Mouse (Mus musculus): ENCODE data around the gene Igf1r. TPM values are rescaled to one million over a fixed set of nuclear protein-coding genes. Genes with fewer than 3 reads are reported as not detected.

Gene Igf1r
- polyA plus RNA-seq, 1 experiment from 2014 or later: 15.9 TPM

- 19% methylated on average over 10 of the region's 10 CpGs for WGBS
- Histone ChIP-seq H3K9me3 (ENCODE audit: low read length) (no peaks in the 10 kb centered on the region), H3K27ac (ENCODE audit: low read length) (peak overlapping the region; percentile 32; the same call in 1 of the 2 replicates), H3K4me2 (replicated peaks; ENCODE audit: low read depth, low read length) (peak overlapping the region; percentile 96), H3K4me1 (ENCODE audit: insufficient read depth, low read depth, low read length) (peaks cover 14% of the 10 kb centered on the region), H3K36me3 (ENCODE audit: insufficient read depth, low read length) (no peaks in the 10 kb centered on the region), H3K9ac (replicated peaks; ENCODE audit: low read depth) (peak overlapping the region; percentile 93; the same call in 1 of the 2 replicates), H3K27me3 (replicated peaks; ENCODE audit: insufficient read depth, low read length) (no peaks in the 10 kb centered on the region), H3K4me3 (ENCODE audit: low read depth, low read length) (peak overlapping the region; percentile 89)
- TF ChIP-seq CTCF (IDR thresholded peaks at IDR 0.05) (no peak), EP300 (IDR thresholded peaks at IDR 0.05) (no peak)
- ATAC-seq (no peak), DNase-seq (ENCODE audit: low spot score) (no peak)
These were observed 2.1 kb downstream of the Igf1r start for GRCm38 (mm10) chr7:67954591-67955185.

GRCm38 (mm10) chr7:67955276-67955675 lies 2.6 kb downstream of the Igf1r start:
- Histone ChIP-seq H3K4me1 (ENCODE audit: insufficient read depth, low read depth, low read length) (peaks cover 14% of the 10 kb centered on the region), H3K27me3 (replicated peaks; ENCODE audit: insufficient read depth, low read length) (no peaks in the 10 kb centered on the region), H3K27ac (ENCODE audit: low read length) (no peak overlapping the region), H3K9me3 (ENCODE audit: low read length) (no peaks in the 10 kb centered on the region), H3K36me3 (ENCODE audit: insufficient read depth, low read length) (no peaks in the 10 kb centered on the region), H3K4me2 (replicated peaks; ENCODE audit: low read depth, low read length) (peak overlapping the region; percentile 96), H3K9ac (replicated peaks; ENCODE audit: low read depth) (no peak overlapping the region), H3K4me3 (ENCODE audit: low read depth, low read length) (peak overlapping the region; percentile 89; the same call in 1 of the 2 replicates)
- 26% methylated on average over 5 of the region's 5 CpGs for WGBS
- DNase-seq (ENCODE audit: low spot score): no peak
- TF ChIP-seq CTCF (IDR thresholded peaks at IDR 0.05) (no peak), EP300 (IDR thresholded peaks at IDR 0.05) (no peak)
- ATAC-seq: no peak

- Histone ChIP-seq H3K9me3 (ENCODE audit: low read length) (no peaks in the 10 kb centered on the region), H3K27ac (ENCODE audit: low read length) (no peak overlapping the region), H3K9ac (replicated peaks; ENCODE audit: low read depth) (no peak overlapping the region), H3K4me2 (replicated peaks; ENCODE audit: low read depth, low read length) (peak overlapping the region; percentile 17; the same call in 1 of the 2 replicates), H3K36me3 (ENCODE audit: insufficient read depth, low read length) (no peaks in the 10 kb centered on the region), H3K4me3 (ENCODE audit: low read depth, low read length) (no peak overlapping the region), H3K27me3 (replicated peaks; ENCODE audit: insufficient read depth, low read length) (no peaks in the 10 kb centered on the region), H3K4me1 (ENCODE audit: insufficient read depth, low read depth, low read length) (peaks cover 14% of the 10 kb centered on the region)
- DNase-seq (ENCODE audit: low spot score) (no peak), ATAC-seq (no peak)
- 42% methylated on average over 6 of the region's 6 CpGs for WGBS
- TF ChIP-seq CTCF (IDR thresholded peaks at IDR 0.05) (no peak), EP300 (IDR thresholded peaks at IDR 0.05) (no peak)
These were observed 4.7 kb downstream of the Igf1r start for GRCm38 (mm10) chr7:67957376-67957775.

- H3K27ac ChIP-seq (ENCODE audit: low read length): no peak overlapping the region
- 0 out of 2 replicates have a peak overlapping the region, but pooled peaks have one; percentile 12 for H3K9ac ChIP-seq (replicated peaks; ENCODE audit: low read depth)
- H3K9me3 ChIP-seq (ENCODE audit: low read length): no peaks in the 10 kb centered on the region
- peak; percentile 74 for DNase-seq (ENCODE audit: low spot score)
- H3K4me1 ChIP-seq (ENCODE audit: insufficient read depth, low read depth, low read length): peaks cover 14% of the 10 kb centered on the region
- no peaks in the 10 kb centered on the region for H3K27me3 ChIP-seq (replicated peaks; ENCODE audit: insufficient read depth, low read length)
- no peaks in the 10 kb centered on the region for H3K36me3 ChIP-seq (ENCODE audit: insufficient read depth, low read length)
- TF ChIP-seq EP300 (IDR thresholded peaks at IDR 0.05): no peak
- TF ChIP-seq CTCF (IDR thresholded peaks at IDR 0.05): no peak
- H3K4me3 ChIP-seq (ENCODE audit: low read depth, low read length): no peak overlapping the region; the same call in 1 of the 2 replicates
- ATAC-seq: 0 out of 2 replicates have a peak, but pooled peaks have one; percentile 10
- WGBS: 13% methylated on average over 18 of the region's 18 CpGs
- peak overlapping the region; percentile 31 for H3K4me2 ChIP-seq (replicated peaks; ENCODE audit: low read depth, low read length)
These were observed 5.4 kb downstream of the Igf1r start for GRCm38 (mm10) chr7:67958045-67958444.

- H3K36me3 ChIP-seq (ENCODE audit: insufficient read depth, low read length): no peaks in the 10 kb centered on the region
- 55% methylated on average over 9 of the region's 9 CpGs for WGBS
- peaks cover 6% of the 10 kb centered on the region; the same call in 1 of the 2 replicates for H3K4me1 ChIP-seq (ENCODE audit: insufficient read depth, low read depth, low read length)
- TF ChIP-seq EP300 (IDR thresholded peaks at IDR 0.05) (no peak), CTCF (IDR thresholded peaks at IDR 0.05) (no peak)
- DNase-seq (ENCODE audit: low spot score) (no peak), ATAC-seq (no peak)
- H3K4me2 ChIP-seq (replicated peaks; ENCODE audit: low read depth, low read length): no peak overlapping the region
- H3K27ac ChIP-seq (ENCODE audit: low read length): no peak overlapping the region
- no peak overlapping the region for H3K9ac ChIP-seq (replicated peaks; ENCODE audit: low read depth)
- no peak overlapping the region for H3K4me3 ChIP-seq (ENCODE audit: low read depth, low read length)
- no peaks in the 10 kb centered on the region for H3K27me3 ChIP-seq (replicated peaks; ENCODE audit: insufficient read depth, low read length)
- H3K9me3 ChIP-seq (ENCODE audit: low read length): no peaks in the 10 kb centered on the region
These were observed 8.1 kb downstream of the Igf1r start for GRCm38 (mm10) chr7:67960701-67961100.

- TF ChIP-seq CTCF (IDR thresholded peaks at IDR 0.05) (peak; percentile 94), EP300 (IDR thresholded peaks at IDR 0.05) (no peak)
- Histone ChIP-seq H3K27ac (ENCODE audit: low read length) (no peak overlapping the region), H3K9me3 (ENCODE audit: low read length) (no peaks in the 10 kb centered on the region), H3K36me3 (ENCODE audit: insufficient read depth, low read length) (no peaks in the 10 kb centered on the region), H3K9ac (replicated peaks; ENCODE audit: low read depth) (no peak overlapping the region), H3K27me3 (replicated peaks; ENCODE audit: insufficient read depth, low read length) (no peaks in the 10 kb centered on the region), H3K4me3 (ENCODE audit: low read depth, low read length) (no peak overlapping the region), H3K4me2 (replicated peaks; ENCODE audit: low read depth, low read length) (no peak overlapping the region), H3K4me1 (ENCODE audit: insufficient read depth, low read depth, low read length) (peaks cover 6% of the 10 kb centered on the region)
- ATAC-seq: peak; percentile 71
- 18% methylated on average over 13 of the region's 14 CpGs for WGBS
- peak; percentile 87 for DNase-seq (ENCODE audit: low spot score)
These were observed 9.1 kb downstream of the Igf1r start for GRCm38 (mm10) chr7:67961567-67962267.
